Mouse (Mus musculus) erythroblast, embryonic 14.5 days (primary cell): ENCODE data around the gene Vrk2.

ENCODE experiments used
- GATA1 ChIP-seq: IDR thresholded peaks from 2 replicates; pipeline ENCODE4 v1.6.1; 2012; ENCODE audit warnings: low read length, inconsistent platforms, mixed read lengths
- TAL1 ChIP-seq: IDR thresholded peaks from 3 replicates; pipeline ENCODE4 v1.6.1; 2012; ENCODE audit warnings: low read length, inconsistent platforms, mixed read lengths

DNA sequence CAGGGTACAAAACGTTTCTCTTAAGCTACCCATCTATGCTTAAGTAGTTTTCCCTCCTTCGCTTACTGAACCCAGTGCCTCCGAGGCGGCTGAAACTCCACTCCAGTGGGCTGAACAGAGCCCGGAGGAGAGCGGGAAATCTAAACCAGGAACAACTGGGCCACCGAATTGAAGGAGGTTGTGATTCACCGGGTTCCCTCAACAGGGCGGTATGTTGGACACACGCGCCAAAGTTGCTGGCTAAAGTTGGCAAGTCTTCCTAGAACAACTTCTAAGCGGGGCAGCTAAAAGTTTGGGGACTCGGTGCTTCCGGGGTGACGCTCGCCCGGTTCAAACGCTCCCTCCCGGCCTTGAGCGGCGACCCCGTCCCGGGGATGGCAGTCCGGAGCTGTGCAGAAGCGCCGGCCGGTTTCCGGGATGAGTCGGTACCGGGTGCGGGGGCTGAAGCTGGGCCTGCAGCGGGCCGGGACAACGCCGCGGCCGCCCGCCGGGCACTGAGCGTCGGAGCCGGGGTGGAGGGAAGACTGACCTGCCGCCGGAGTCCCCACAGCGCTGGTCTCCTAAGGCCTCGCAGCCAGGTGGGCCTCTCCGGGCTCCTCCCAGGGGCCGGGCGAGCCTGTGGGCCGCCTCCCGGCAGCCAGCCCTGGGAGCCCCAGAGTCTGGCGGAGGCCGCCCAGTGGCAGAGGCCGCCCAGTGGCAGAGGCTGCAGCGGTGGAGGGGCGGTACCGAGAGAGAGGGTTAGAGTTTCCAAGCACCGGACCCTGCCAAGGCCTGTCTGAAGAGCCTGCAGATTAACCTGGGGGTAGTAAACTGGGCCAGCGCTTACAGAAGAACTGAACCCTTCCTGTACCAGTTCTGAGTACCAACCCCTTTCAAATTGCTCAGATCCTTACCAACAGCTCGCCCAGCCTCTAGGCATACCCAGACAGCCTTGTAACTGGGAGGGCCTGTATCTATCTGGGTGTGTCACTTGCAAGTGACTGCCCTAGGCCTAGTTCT, at the start of gene Vrk2, which contains the start of gene Gm6899:
- TF ChIP-seq GATA1, result no peak
- TF ChIP-seq TAL1, result no peak
